Mouse (Mus musculus) cerebellum, adult 2 months (tissue): ENCODE data around the gene Fam131b.

Experiments used
- CTCF ChIP-seq: fragments of 200-500 bp; IDR thresholded peaks from 2 replicates; pipeline ENCODE4 v1.5.1; 2011; ENCODE audit warnings: low read depth, mild to moderate bottlenecking, control low read depth, low read length, moderate library complexity, borderline replicate concordance; ENCODE audit not compliant: insufficient read depth
- POLR2A ChIP-seq: fragments of 200-500 bp; IDR thresholded peaks from 2 replicates; pipeline ENCODE4 v1.6.1; 2011; ENCODE audit warnings: low read length, control low read depth, borderline replicate concordance; ENCODE audit not compliant: insufficient read depth

DNA sequence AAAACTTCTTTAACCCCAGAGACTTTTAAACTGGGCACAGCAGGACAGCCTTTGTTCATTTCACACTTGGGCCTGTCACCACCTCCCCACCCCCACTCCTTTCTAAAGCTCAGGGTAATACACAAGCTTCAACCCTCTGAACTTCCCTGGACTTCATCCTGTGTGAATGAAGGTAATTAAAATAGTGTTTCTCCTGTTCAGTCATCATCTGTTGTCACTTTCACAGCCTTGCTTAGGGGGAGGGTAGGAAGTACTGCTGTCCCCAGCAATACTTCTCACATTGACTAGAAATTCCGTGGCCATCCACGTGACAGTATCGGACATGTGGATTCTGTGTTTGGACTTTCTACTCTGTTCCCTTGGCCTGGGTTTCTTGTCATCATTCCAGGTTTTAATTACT is 45.4 kb upstream of the Fam131b start:
- TF ChIP-seq POLR2A (no peak), CTCF (no peak)
